Mouse (Mus musculus) lung, postnatal 14 days (tissue): ENCODE data around the gene Knstrn.

Source experiments
- DNase-seq: peaks from one replicate; pipeline ENCODE4 v3.0.0; 2021

Gene Knstrn

DNA sequence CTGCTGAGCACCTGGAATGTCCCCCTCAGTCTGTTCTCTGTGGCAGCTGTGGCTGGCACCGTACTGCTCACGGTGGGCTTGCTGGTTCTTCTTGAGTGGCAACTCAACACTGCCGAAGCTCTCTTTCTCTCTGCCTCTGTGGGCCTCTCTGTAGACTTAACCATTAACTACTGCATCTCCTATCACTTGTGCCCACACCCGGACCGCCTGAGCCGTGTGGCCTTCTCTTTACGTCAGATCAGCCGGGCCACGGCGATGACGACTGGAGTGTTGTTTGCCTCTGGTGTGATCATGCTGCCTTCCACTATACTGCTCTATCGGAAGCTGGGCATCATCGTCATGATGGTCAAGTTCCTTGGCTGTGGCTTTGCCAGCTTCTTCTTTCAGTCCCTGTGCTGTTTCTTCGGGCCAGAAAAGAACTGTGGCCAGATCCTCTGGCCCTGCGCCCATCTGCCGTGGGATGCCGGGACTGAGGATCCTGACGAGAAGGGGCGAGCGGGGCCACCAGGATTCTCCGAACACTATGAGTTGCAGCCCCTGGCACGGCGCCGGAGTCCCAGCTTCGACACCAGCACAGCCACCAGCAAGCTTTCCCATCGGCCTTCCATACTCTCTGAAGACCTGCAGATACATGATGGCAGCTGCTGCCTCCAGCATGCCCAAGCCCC, 22.1 kb upstream of the Knstrn start:
- no peak for DNase-seq

DNA sequence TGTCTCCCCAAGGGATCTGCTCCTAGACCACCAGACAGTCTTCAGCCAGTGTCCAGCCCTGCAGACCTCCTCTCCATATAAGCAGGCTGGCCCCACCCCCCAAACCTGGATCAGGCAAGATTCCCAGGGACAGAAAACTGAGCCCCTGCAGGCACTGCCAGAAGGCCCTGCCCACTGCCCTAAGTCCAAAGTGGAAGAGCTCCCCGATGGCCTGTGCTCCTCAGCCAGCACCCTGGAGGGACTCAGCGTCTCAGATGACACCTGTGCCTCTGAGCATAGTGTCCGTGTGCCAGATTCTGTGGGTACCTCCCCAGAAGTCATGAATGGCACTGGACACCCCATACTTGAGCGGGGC, 21.6 kb upstream of the Knstrn start:
- no peak for DNase-seq

DNA sequence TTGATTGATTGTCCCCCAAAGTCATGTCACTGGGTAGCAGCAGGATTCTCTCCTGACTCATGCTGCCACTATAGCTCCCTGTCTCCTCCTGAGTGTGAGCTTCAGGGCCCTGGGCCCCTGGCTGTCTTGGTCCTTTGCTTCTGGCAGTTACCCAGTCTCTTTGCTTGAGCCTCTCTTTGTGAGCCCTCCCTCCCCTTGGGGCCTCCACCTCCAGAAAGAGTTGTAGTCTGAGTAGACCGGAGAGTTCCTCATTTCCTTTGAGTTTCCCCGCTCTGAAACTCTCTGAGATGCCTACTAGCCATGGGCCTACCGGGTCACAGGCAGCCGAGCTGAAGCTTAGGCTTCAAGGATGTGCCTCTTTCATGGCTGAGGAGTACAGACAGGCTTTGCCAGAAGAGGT, 20.2 kb upstream of the Knstrn start:
- DNase-seq: no peak

DNA sequence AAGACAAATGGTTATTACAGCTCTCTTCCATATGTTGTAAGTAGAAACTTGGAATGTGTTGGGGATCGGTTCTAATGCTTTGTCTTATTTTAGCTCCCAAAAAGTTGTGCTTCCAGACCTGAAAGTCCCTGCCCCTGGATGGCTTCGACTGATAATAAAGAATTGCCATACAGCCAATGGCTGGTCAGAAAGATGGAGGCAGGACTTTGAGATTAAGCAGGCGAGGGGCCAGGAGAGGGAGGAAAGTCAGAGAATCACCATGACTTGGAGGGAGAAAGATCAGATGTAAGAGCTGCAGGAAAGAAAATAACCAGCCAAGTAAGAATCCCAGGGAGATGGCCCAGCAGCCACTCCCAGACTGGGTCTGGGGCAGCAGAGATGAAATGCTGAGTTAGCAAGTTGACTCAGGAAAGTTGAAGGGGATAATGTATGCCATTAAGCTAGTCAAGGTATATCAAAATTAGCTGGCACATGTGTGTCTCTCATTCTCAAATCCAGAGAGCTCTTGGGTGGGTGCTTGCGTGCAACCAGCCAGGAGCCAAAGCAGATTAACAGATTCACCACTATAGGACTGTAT, 11.2 kb upstream of the Knstrn start:
- no peak for DNase-seq

DNA sequence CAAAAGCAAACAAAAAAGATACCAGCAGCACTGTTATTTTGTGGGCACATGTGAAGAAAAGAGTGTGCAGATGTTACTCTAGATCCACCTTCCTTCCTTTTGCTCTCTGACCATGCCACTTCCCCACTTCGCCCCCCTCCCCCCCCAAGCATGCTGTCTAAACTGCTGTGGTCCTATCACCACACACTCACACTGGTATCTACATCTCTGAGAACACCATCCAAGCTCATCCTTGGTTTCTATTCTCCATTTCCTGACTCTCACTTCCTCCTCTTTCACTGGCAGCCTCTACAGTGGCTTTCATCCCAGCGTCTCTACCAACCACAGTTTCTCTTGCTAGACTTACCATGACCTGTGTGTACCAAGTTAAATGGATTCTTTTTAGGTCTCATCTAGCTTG, 9.3 kb upstream of the Knstrn start:
- no peak for DNase-seq

DNA sequence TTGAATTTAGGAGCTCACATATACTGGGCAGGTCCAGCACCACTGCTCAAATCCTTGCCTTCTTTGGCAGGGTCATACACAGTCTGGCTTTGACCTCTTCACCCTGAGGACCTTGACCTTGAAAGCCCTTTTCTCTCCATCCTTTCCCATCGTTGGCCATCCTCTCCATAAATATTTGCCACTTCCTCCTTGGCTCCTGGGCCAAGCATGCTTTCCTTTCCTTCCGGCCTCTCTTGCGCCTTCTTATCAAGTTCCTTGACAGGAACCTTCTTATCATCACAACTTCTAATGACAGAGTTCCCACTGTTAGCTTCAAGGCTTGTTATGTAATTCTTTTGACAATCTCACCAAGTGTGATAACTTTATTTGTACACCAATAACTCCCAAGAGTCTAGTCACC, 8.7 kb upstream of the Knstrn start:
- DNase-seq: peak; percentile 28

DNA sequence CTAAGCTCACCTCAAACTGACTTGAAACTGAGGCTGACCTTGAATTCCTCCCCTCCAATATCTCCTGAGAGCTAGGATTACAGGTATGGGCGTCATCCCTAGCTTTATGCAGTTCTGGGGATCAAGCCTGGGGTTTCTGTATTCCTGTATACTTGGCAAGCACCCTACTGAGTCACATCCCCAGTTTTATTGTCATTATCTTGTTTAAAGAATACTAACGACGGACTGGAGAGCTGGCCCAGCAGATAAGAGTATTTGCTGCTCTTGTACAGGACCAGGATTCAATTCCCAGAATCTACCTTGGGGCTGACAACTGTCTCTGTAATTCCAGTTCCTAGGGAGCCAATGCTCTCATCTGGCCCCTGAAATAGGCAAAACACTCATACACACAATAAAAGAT, 8.0 kb upstream of the Knstrn start:
- no peak for DNase-seq

DNA sequence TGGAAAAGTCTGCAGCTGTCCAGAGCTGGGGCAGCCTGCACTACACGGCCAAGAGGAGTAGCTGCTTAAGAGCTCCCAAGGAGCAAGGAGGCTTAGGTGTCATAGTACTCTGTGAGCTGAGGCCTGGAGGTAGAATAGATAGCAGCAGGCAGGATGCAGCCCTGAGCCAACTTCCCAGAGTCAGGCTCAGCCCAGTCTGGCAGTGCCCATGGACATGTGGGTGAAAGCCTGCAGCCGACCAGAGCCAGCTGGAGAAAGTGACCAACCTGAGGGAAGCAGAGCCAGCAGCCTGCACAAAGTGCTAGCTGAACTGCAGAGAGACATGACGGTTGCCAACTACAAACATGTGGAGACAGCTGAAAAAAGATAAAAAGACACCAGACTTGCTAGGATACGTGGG, 6.9 kb upstream of the Knstrn start:
- peak; percentile 31 for DNase-seq

DNA sequence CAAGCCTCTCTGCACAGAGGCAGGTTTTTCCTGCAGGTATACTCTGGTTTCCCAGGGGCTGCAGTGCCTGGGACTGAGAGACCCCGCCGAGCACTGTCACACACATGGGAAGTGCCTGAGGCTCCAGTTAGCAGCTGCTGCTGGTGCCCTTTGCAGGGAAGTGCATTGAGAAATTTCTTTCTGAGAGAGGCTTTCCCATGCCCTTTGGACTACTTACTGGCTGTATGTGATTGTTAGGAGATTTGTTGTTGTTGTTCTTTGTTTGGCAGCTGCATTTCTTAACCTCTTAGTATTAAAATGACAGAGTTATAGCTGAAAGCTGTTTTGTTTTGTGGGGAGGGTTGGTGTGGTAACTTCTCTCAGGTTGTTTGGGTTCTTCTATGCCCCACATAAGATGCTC, 2.9 kb upstream of the Knstrn start:
- DNase-seq: no peak

DNA sequence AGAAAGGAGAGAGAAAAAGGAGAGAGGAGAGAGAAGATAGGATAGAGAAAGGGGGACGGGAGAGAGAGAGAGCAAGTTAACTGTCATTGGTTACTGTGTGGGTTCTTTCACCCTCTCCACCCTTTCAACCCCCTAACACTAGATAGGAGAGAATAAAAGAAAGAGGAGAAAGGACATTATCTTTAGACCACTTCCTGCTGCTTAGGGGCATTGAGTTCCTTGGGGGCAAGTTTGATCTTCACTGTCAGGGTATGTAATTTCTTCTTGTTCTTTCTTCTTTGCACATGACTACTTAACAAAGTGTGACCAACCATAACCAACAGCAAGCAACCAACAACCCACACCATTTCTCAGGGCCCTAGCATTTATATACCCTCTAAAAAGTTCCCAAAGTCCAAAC, 1.1 kb upstream of the Knstrn start:
- DNase-seq: no peak

DNA sequence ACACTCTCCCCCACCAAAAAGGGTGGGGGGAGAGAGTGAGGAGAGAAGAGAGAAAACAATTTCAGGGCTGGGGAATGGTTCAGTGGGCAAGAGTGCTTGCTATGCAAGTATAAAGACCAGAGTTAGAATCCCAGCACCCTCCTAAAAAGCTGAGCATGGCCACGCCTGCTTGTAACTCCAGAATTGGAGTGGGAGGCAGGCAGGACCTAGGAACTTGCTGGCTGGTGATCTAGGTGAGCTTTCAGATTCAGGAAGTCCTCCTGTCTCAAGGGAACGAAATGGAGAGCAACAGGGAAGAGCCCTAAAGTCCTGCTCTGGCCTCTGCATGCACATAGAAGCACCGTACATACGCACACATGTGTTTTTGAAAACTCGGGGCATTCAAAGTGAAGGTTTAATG, 9.0 kb downstream of the Knstrn start:
- DNase-seq: no peak

DNA sequence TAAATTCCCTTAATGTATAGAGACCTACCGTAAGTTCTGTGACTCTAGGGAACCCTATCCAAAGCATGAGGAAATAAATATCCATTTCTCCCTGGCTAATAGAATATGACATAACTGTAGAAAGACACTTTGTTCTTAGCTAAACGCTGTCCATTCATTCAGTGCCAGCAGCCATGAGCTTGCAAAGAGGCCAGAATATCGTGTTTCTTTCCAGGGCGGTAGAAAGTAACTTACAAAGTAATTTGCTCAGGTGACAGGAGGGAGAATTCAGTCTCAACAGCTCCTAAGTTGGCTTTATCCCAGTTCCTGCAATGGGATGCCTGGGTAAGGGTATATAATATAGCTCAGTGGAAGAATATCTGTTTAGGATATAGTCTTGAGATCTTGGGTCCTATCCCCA, 10.6 kb downstream of the Knstrn start:
- no peak for DNase-seq

DNA sequence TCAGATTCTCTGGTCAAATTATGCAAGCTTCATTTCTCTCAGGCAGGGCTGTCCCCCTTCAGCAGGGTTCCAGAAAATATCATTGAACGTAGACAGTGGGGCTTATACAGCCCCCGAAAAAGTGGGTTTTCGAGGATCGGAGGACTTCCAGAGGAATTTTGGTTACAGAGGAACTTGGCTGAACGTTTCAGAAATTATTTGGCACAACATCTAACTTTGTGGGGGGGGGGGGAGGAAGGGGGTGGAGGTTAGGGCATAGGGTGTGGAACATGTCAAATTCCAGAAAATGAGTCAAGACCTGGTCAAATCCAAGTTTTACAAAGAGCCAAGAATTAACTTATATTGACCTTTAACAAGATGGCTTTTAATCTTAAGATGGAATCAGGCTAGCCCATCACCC, 15.3 kb downstream of the Knstrn start:
- DNase-seq: no peak

DNA sequence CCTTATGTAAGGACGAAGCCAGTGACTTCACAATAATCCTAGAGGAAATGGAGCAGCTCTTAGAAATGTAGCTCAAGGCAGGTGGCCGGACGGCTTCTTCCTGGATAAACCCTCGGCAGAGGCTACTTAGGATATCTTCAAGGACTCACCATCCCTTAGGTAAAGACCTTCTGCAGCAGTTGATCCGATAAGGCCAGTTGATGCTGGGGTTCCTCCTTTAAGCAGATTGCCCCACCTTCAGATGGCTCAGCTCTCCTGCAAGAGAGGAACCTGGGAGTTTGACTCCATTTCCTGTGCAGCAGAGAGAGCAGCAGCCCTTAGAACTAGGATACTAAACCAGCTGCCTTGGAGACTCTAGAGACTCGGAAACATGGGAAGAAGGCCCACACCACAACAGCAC, 20.3 kb downstream of the Knstrn start:
- no peak for DNase-seq

DNA sequence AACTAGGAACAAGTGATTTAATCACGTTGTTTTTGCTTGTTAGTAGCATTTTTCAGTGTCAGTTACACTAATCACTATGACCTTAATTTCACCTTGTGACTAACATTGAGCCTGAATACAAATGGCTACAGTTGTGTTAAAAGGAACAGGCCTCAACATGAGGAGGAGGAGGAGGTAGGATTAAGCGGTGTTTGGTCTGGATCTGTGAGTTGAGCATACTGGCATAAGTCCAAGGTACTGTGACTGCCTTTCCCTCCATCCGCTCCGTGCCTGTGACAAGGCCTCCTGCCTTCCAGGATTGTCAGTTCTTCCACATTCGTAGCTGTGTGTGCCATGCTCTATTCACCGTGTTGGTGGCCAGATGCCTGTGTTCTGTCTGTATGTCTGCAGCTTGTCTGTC, 21.3 kb downstream of the Knstrn start:
- no peak for DNase-seq

DNA sequence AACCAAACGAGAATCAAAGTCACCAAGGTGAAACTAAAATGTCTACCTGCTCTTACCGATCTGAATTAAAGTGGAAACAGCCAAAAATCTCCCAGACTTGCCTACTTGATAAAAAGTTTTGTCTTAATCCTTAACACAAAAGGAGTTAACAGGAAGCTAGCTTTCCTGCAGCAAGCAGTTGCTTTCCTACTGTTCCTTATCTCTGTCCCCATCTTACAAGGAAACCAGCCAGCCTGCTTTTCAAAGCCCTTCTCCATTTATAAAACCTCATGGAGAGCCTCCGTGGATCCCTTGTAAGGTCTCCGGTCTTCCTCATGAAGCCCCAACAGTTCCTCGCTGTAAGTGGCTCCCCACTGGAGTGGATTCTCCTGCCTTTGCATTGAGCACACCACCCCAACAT, 24.5 kb downstream of the Knstrn start:
- no peak for DNase-seq

DNA sequence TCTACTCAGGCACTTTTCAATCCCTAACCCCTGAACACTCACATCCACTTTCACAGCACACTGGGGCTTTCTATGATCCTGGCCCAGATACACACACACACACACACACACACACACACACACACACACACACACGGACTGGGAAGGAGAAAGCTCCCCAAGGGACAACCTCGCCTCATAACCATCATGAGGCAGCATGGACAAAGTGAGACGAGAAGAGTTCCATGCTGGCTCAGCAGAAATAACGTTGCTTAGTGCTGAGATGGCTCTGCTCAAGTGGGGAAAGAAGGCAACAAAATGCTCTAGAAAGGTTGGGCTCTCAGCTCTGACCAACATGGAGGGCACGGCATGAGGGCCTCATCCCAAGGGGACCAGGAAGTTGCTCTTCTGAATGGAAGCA, 27.4 kb downstream of the Knstrn start:
- no peak for DNase-seq

DNA sequence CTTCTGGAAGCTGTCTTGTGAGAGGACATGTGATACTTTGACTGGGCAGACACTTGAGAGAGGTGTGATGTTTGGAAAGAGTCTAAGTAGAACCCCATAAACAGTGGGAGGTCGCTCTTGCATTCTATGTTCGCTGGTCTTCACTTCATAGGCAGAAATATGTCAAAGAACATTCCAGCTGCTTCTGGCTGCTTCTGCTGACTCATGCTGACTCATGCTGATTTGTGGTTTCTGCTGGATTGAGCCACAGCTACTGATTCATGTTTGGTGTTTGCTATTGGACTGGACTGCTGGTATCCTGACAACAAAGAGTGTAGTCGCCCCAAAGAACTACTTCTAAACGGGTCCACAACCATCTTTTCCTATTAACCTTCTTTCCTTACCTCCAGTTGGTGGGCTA, 28.0 kb downstream of the Knstrn start:
- no peak for DNase-seq

DNA sequence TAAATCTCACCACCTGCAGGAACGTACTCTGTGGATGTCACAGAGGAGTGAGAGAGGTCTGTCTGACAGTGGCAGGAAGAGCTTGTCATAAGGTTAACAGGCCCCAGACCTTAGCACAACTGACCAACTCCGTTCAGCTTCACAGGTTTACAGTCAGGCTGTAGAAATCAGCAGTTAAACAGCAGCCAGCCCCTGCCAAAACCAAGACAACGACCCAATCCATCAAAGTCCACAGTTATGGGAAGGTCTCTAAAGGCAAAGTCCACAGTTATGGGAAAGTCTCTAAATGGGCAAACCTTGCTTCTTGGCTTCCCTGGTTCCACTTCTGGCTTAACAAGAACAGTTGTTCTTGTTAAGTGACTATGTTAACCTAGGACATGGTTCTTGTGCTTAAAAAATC, 30.6 kb downstream of the Knstrn start:
- no peak for DNase-seq

DNA sequence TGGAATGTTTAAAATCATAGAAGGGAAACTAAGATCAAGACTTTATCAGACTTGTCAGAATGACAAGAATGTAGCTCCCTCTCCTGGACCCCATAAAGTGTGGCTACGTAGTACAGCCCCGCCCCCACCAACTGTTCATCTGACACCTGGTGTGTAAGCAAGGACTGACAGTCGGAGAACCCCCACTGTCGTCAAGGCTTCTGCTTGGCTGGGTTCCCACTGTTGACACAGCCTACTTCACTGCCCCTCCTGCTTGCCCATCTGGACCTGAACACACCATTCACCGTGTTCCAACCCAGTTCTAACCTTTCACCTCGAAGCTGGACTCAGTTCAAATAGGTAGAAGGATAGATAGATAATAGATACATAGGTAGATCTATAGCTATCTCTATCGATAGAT, 32.4 kb downstream of the Knstrn start:
- DNase-seq: no peak

DNA sequence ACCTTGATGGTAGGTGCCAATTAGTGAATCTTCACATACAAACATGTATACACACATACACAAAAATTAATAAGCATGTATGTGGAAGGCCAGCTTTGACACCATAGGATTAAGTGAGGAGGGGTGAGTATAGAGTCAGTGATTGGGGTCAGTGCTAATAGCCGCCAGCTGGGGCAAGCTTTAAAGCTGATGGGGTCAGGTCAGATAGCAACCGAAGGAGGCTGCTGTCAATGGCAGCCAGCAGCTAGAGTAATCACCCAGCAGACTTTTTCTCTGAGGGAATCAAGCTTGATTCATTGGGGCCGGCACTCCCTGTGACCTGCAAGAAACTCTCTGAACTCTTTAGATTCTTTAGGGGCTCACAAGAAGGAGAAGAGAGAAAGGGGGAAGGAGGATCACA, 38.0 kb downstream of the Knstrn start:
- DNase-seq: no peak

DNA sequence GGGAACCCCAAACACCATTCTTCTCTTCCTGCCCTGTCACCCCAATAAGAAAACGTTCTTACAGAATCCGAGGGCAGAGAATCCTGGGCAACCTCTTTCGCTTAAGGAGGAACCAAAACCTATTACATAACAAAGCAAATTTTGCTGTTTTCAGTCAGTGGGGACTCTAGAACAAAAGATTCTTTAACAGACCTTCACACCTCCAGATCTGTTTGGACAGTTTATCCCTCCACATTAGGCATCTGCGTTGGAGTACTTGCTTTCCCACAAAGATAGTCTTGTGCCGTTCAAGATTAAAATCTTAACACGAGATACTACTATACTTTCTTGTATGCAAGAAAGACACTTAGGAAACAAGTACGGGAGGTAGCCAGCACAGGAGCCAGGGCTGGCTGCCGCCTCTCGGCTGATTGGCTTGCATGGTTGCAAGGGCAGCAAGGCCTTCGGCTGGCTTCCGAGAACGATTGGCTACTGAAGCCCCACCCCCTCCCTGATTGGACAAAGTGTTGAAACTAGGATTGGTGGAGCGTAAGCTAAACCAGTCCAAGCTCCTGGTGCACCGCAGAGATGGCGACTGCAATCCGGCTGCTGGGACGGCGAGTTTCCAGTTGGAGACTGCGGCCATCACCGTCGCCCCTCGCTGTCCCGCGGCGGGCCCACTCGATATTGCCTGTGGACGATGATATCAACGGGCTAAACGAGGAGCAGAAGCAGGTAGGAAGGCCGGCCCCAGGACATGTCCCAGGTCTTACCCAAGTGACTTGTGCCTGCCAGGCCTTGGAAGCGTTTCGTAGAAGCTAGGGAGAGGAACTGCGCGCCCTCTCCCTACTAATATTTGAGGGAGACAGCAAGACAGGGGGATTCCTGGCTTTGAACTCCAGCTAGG, 47.9 kb downstream of the Knstrn start, which contains the start of gene Ivd:
TSS of gene Ivd (plus strand) at position 501 of the 886 bp plus-strand sequence.
- peak; percentile 91 for DNase-seq

DNA sequence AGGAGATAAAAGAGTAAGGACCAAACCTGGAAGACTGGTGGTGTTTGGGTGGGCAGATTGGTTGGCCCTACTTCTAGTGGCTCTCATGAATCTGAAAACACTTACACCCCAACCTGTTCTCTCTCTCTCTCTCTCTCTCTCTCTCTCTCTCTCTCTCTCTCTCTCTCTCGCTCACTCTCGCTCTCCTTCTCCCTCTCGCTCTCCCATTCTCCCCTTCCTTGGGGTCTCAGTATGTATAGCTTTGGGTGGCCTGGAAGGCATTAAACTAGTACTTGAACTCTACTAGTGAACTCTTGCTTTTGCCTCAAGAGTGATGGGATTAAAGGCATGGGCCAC, 48.5 kb downstream of the Knstrn start:
- DNase-seq: no peak

DNA sequence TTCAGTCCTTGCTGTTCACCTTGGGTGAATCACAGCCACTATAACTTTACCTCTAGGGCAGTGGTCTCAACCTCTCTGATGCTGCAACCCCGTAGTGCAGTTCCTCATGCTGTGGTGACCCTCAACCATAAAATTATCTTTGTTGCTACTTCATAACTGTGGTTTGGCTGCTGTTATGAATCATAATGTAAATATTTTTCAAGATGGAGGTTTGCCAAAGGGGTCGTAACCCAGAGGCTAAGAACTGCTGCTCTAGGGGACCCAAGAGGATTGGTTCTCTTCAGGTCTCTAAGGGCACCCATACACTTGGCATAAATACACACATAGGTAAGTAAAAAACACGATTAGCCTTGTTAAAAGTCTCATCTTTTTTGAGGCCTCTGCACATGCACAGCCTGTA, 56.8 kb downstream of the Knstrn start:
- DNase-seq: no peak

DNA sequence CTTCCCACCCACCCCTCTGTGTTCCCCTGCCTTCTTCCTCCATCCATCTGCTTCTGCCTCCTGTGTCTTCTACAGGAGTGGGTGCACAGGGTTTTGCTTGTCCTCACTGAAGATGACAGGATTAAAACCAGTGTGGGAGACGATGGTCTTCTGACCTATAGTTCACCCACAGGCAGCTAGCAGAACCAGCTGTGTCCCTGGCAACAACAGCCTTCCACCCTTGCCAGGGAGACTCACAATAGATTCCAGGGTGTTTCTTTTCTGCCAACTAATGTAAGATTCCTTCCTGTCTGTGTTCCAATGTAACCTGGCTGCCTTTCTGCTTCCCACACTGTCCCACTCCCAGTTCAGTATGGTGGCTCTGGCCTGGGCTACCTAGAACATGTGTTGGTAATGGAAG, 57.2 kb downstream of the Knstrn start:
- DNase-seq: peak; percentile 27
